Comparison of ENCODE assay signal across 15 mouse cellular contexts in genomic region chr14:57315551-57315950, GRCm38 (mm10).
DNase-seq lines count a peak whose midpoint lies in the region; ATAC-seq and TF ChIP-seq lines count a peak whose summit lies in the region.
"Had no signal": no experiment of that assay in that cellular context is flagged by ENCODE, and none has a peak within 500 bp of the region (broad histone marks: within the 10 kb centered on the region; RNA-seq: fewer than 3 reads in every experiment).

No protein-coding gene starts in this region.

- H3K4me3 ChIP-seq in lung, embryonic 14.5 days (ENCODE audit: low read depth, low read length) = no peak overlapping the region
- no peak overlapping the region for H3K4me3 ChIP-seq in embryonic facial prominence, embryonic 10.5 days
- H3K4me3 ChIP-seq in hindbrain, embryonic 16.5 days (ENCODE audit: low read length) = no peak overlapping the region
- H3K4me3 ChIP-seq: erythroblast, embryonic 14.5 days; heart, embryonic 10.5 days; liver, embryonic 15.5 days; megakaryocyte, embryonic 14.5 days had no signal

- no peak overlapping the region for H3K4me2 ChIP-seq in lung, embryonic 14.5 days
- H3K4me2 ChIP-seq in hindbrain, embryonic 16.5 days (ENCODE audit: low read length) = no peak overlapping the region
- H3K4me2 ChIP-seq: liver, embryonic 15.5 days had no signal

- H3K9ac ChIP-seq in lung, embryonic 14.5 days = no peak overlapping the region
- H3K9ac ChIP-seq in hindbrain, embryonic 16.5 days (ENCODE audit: low read depth, low read length) = no peak overlapping the region
- H3K9ac ChIP-seq: liver, embryonic 15.5 days had no signal

- 51% methylated on average over 7 of the region's 7 CpGs for WGBS in lung, embryonic 14.5 days
- WGBS in embryonic facial prominence, embryonic 10.5 days = 55% methylated on average over 7 of the region's 7 CpGs
- WGBS in hindbrain, embryonic 16.5 days = 50% methylated on average over 7 of the region's 7 CpGs

- no peaks in the 10 kb centered on the region for H3K27me3 ChIP-seq in lung, embryonic 14.5 days (ENCODE audit: insufficient read depth, low read length)
- no peaks in the 10 kb centered on the region for H3K27me3 ChIP-seq in embryonic facial prominence, embryonic 10.5 days (replicated peaks; ENCODE audit: low read depth, poor library complexity, severe bottlenecking)
- no peaks in the 10 kb centered on the region for H3K27me3 ChIP-seq in hindbrain, embryonic 16.5 days (replicated peaks; ENCODE audit: control insufficient read depth, insufficient read depth, low read length)
- H3K27me3 ChIP-seq: liver, embryonic 15.5 days had no signal

- peaks cover 5% of the 10 kb centered on the region; the same call in 1 of the 2 replicates for H3K4me1 ChIP-seq in lung, embryonic 14.5 days (ENCODE audit: insufficient read depth)
- peaks cover 28% of the 10 kb centered on the region for H3K4me1 ChIP-seq in embryonic facial prominence, embryonic 10.5 days
- H3K4me1 ChIP-seq in hindbrain, embryonic 16.5 days (ENCODE audit: control insufficient read depth, insufficient read depth, low read depth, low read length) = peaks cover 3% of the 10 kb centered on the region; the same call in 1 of the 2 replicates
- H3K4me1 ChIP-seq: liver, embryonic 15.5 days had no signal

- no peak for ATAC-seq in lung, embryonic 14.5 days (ENCODE audit: insufficient read depth)
- no peak for ATAC-seq in hindbrain, embryonic 16.5 days

- H3K27ac ChIP-seq in lung, embryonic 14.5 days (ENCODE audit: low read depth) = peak overlapping the region; percentile 48; the same call in 1 of the 2 replicates
- peak overlapping the region; percentile 51 for H3K27ac ChIP-seq in embryonic facial prominence, embryonic 10.5 days (replicated peaks)
- peak overlapping the region; percentile 29; the same call in 1 of the 2 replicates for H3K27ac ChIP-seq in hindbrain, embryonic 16.5 days (ENCODE audit: low read depth, low read length)
- H3K27ac ChIP-seq: heart, embryonic 10.5 days; liver, embryonic 15.5 days had no signal

- DNase-seq in lung, embryonic 14.5 days = peak; percentile 65
- DNase-seq in lung, adult 18-20 months = no peak
- peak; percentile 55 for DNase-seq in NIH3T3 (ENCODE audit: low read depth)
- DNase-seq in embryonic facial prominence, embryonic 10.5 days (ENCODE audit: low spot score) = no peak
- no peak for DNase-seq in left cerebral cortex, postnatal 25 days (ENCODE audit: low spot score in 2 of 2)
- no peak for DNase-seq in thymus, postnatal 0 days (ENCODE audit: low spot score)
- DNase-seq: cerebellum, postnatal 14 days; heart, postnatal 36 days; kidney, adult 8-10 months; thymus, postnatal 25 days had no signal

- intact Hi-C loops in left cerebral cortex, postnatal 25 days (cut with DNase I) = no loop called here

- no peaks in the 10 kb centered on the region for H3K36me3 ChIP-seq in lung, embryonic 14.5 days (ENCODE audit: insufficient read depth)
- no peaks in the 10 kb centered on the region for H3K36me3 ChIP-seq in embryonic facial prominence, embryonic 10.5 days (replicated peaks)
- H3K36me3 ChIP-seq in hindbrain, embryonic 16.5 days (ENCODE audit: control insufficient read depth, insufficient read depth, low read length) = no peaks in the 10 kb centered on the region
- H3K36me3 ChIP-seq: heart, embryonic 10.5 days; liver, embryonic 15.5 days had no signal

- H3K9me3 ChIP-seq in lung, embryonic 14.5 days (ENCODE audit: low read depth, low read length) = no peaks in the 10 kb centered on the region
- H3K9me3 ChIP-seq in embryonic facial prominence, embryonic 10.5 days = no peaks in the 10 kb centered on the region
- no peaks in the 10 kb centered on the region for H3K9me3 ChIP-seq in hindbrain, embryonic 16.5 days (ENCODE audit: control insufficient read depth, low read length)
- H3K9me3 ChIP-seq: heart, embryonic 10.5 days; liver, embryonic 15.5 days had no signal

- TF ChIP-seq CTCF in lung, embryonic 14.5 days (IDR thresholded peaks at IDR 0.05; ENCODE audit: low read depth) = no peak

Comparison
In these comparisons a context has a peak if more than half of its experiments do, and no peak if none do; other contexts are left out.
1. DNase-seq: peak in lung, embryonic 14.5 days (single experiment) and NIH3T3 (single experiment); none in lung, adult 18-20 months (0 of 2), embryonic facial prominence, embryonic 10.5 days (single experiment), left cerebral cortex, postnatal 25 days (0 of 2) and thymus, postnatal 0 days (single experiment).
2. Peak in every context shown above with its lines, with median percentiles within 50 percentile points of each other: H3K27ac ChIP-seq.